Mouse (Mus musculus) kidney, embryonic 16.5 days (tissue): Measurements from ENCODE around the gene Cenpv. TPM values are rescaled to one million over a fixed set of nuclear protein-coding genes. Genes with fewer than 3 reads are reported as not detected.
A peak's percentile ranks its signal among the peaks of the same experiment; 100 is the strongest.

ENCODE experiments used
- ATAC-seq: fragments of 200-750 bp; cut with Nextera tagmentation; 2 replicates; pipeline ENCODE4 v1.8.0; 2017; ENCODE audit warnings: moderate TSS enrichment; ENCODE audit not compliant: low FRiP score, low TSS enrichment
- H3K27ac ChIP-seq: fragments of 300-500 bp; sonication (generic); 2 replicates; pipeline ENCODE4 v1.5.1; 2014; ENCODE audit warnings: low read length
- H3K27me3 ChIP-seq: fragments of 300-500 bp; sonication (generic); 2 replicates; pipeline ENCODE4 v1.6.1; 2014; ENCODE audit warnings: low read length, control low read depth, mixed read lengths; ENCODE audit not compliant: insufficient read depth
- H3K36me3 ChIP-seq: fragments of 300-500 bp; sonication (generic); 2 replicates; pipeline ENCODE4 v1.6.1; 2014; ENCODE audit warnings: low read length, control low read depth, mixed read lengths; ENCODE audit not compliant: insufficient read depth
- H3K4me1 ChIP-seq: fragments of 300-500 bp; sonication (generic); 2 replicates; pipeline ENCODE4 v1.6.1; 2014; ENCODE audit warnings: low read length, control low read depth, mixed read lengths; ENCODE audit not compliant: insufficient read depth
- H3K4me2 ChIP-seq: fragments of 300-500 bp; sonication (generic); replicated peaks from 2 replicates; pipeline ENCODE4 v1.6.1; 2014; ENCODE audit warnings: low read depth, low read length
- H3K4me3 ChIP-seq: fragments of 300-500 bp; sonication (generic); 2 replicates; pipeline ENCODE4 v1.5.1; 2014; ENCODE audit warnings: mild to moderate bottlenecking, low read length
- H3K9ac ChIP-seq: fragments of 300-500 bp; sonication (generic); replicated peaks from 2 replicates; pipeline ENCODE4 v1.6.1; 2014; ENCODE audit warnings: low read length
- H3K9me3 ChIP-seq: fragments of 300-500 bp; sonication (generic); 2 replicates; pipeline ENCODE4 v1.6.1; 2016; ENCODE audit warnings: low read length, control low read depth
- WGBS: fragments of 180-500 bp; shearing (Covaris S2); extraction: QIAGEN DNeasy Blood & Tissue Kit; methylation state at CpG from one replicate; pipeline ENCODE4 v1.1.7; 2014; 5-methylcytosine and 5-hydroxymethylcytosine counted together
- polyA plus RNA-seq: library from polyadenylated mRNA; unstranded; fragments of >200 nt; fragmentation: Nextera tagmentation; extraction: Ambion mirVana; gene quantifications from 2 replicates; pipeline ENCODE4 v1.2.1, GENCODE M21; 2015

Cenpv gene
- polyA plus RNA-seq, 1 experiment from 2014 or later, result 17.7 TPM

DNA sequence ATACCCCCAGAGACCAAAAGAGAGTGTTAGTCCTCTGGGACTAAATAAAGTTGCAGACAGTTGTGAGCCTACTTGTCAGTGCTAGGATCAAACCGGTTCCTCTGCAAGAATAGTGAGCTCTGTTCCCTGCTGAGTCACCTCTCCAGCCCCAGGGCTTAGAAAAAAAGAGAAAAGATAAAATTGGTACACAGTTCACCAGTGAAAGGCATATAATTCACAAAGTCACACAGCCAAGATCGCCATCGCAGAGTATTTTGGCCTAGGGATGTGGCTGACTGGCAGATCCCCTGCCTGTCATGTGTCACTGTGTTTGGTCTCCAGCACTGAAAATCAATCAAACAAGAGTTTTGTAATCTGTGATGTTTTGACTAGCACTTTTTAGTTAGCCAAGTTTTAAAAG, 29.2 kb upstream of the Cenpv start:
- H3K27me3 ChIP-seq, result no peaks in the 10 kb centered on the region
- no peaks in the 10 kb centered on the region for H3K4me1 ChIP-seq
- no peak overlapping the region for H3K4me2 ChIP-seq
- H3K36me3 ChIP-seq, result no peaks in the 10 kb centered on the region
- H3K4me3 ChIP-seq, result no peak overlapping the region
- ATAC-seq, result no peak
- no peak overlapping the region for H3K9ac ChIP-seq
- 73% methylated on average over 3 of the region's 3 CpGs for WGBS
- H3K27ac ChIP-seq, result no peak overlapping the region
- H3K9me3 ChIP-seq, result 0 out of 2 replicates have a peak, but pooled peaks cover 2% of the 10 kb centered on the region

DNA sequence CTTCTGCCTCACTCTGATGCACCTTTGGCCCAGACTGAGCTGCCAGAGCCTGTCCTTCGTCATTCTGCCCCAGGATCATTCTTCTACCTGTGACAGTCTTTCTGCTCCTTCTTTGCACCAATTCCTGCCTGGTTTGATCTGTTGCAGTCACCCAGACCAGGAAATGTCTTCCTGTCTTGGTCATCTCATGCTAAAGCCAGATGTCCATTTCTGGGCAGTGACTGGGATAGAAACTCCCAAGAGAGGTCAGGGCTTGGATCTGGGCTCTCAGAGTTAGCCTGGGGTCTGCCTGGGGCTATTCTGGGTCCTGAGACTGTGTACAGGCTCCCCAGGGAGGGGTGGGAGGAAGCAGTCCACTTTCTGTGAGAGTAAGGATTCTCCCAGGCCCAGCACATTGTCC, 27.1 kb upstream of the Cenpv start:
- H3K36me3 ChIP-seq, result no peaks in the 10 kb centered on the region
- no peaks in the 10 kb centered on the region for H3K27me3 ChIP-seq
- no peak overlapping the region for H3K9ac ChIP-seq
- no peaks in the 10 kb centered on the region for H3K9me3 ChIP-seq
- H3K4me3 ChIP-seq, result no peak overlapping the region
- ATAC-seq, result no peak
- H3K4me1 ChIP-seq, result no peaks in the 10 kb centered on the region
- no peak overlapping the region for H3K4me2 ChIP-seq
- H3K27ac ChIP-seq, result no peak overlapping the region
- WGBS, result 32% methylated on average over 1 of the region's 1 CpGs

DNA sequence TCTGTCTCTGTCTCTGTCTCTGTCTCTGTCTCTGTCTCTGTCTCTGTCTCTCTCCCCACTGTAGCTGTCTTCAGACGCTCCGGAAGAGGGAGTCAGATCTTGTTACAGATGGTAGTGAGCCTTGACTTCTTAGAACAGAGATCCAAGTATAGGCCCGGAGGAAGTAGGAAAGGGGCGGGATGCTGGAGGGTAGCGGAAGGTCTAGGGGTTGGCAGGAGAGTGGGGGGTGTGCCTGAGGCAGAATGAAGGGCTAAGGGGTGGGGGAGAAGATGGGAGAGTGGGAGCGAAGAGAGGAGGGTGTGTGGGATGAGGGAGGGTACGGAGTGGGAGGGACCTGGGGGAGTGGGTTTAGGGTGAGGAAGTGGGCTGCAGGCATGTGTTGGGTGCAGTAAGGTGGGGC, 26.7 kb upstream of the Cenpv start:
- H3K9me3 ChIP-seq, result no peaks in the 10 kb centered on the region

DNA sequence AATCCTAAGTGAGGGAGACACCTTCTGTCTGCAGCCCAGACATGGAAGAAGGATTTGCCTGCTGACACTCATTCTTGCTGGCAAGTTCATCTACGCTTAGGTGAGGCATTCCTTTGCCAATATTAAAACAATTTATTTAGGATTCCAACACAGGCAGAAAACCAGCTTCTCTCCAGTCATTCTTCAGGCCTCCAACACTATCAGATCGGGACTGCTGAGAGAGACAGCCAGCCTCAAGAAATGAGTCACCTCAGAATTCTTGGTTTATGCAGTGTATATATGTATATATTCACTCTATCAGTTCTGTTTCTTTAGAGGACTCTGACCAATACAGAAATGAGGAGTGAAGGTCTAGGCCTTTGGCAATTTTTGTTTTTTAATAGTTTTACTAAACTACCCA, 24.5 kb upstream of the Cenpv start:
- H3K36me3 ChIP-seq, result no peaks in the 10 kb centered on the region
- H3K9me3 ChIP-seq, result no peaks in the 10 kb centered on the region
- ATAC-seq, result no peak
- no peak overlapping the region for H3K9ac ChIP-seq
- no peak overlapping the region for H3K4me3 ChIP-seq
- 88% methylated on average over 2 of the region's 2 CpGs for WGBS
- H3K27me3 ChIP-seq, result no peaks in the 10 kb centered on the region
- no peak overlapping the region for H3K4me2 ChIP-seq
- H3K27ac ChIP-seq, result no peak overlapping the region
- H3K4me1 ChIP-seq, result peaks cover 10% of the 10 kb centered on the region; the same call in 1 of the 2 replicates

More for the DNA sequence above, 26.7 kb upstream of the Cenpv start:
- WGBS, result 25% methylated on average over 7 of the region's 7 CpGs
- peak; percentile 63 for ATAC-seq
- H3K4me3 ChIP-seq, result no peak overlapping the region
- no peak overlapping the region for H3K9ac ChIP-seq
- no peaks in the 10 kb centered on the region for H3K27me3 ChIP-seq
- H3K36me3 ChIP-seq, result no peaks in the 10 kb centered on the region
- no peak overlapping the region for H3K27ac ChIP-seq
- no peaks in the 10 kb centered on the region for H3K4me1 ChIP-seq
- no peak overlapping the region for H3K4me2 ChIP-seq

DNA sequence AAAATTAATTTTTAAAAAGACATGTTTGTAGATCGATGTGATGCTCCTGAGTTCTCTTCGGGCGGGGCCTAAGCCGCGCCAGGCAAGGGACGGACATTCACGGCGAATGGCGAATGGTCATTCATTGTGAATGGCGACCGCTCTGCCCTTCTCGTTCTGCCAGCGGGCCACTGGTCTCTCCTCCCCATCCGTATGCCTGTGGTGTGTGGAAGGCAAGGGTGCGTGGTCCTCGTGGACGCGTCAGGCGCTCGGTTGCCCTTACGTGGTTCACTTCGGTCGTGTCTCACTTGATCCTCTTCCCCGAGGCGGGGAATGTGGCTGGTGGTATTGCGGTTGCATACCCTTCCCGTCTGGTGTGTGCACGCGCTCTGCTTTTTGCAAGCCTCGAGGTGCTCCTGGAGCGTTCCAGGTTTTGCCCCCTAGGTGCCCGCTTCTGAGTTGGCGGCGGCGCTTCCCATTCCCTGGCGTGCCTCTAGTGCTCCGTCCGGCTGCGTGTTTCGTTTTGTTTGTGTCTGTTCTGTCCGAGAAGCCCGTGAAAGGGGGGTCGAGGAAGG, 21.5 kb upstream of the Cenpv start:
- H3K4me1 ChIP-seq, result peaks cover 10% of the 10 kb centered on the region; the same call in 1 of the 2 replicates
- 33% methylated on average over 43 of the region's 43 CpGs for WGBS
- peak overlapping the region; percentile 42 for H3K4me3 ChIP-seq
- no peaks in the 10 kb centered on the region for H3K36me3 ChIP-seq
- no peaks in the 10 kb centered on the region for H3K9me3 ChIP-seq
- peak overlapping the region; percentile 51 for H3K9ac ChIP-seq
- H3K27ac ChIP-seq, result no peak overlapping the region
- H3K27me3 ChIP-seq, result no peaks in the 10 kb centered on the region
- H3K4me2 ChIP-seq, result peak overlapping the region; percentile 64
- no peak for ATAC-seq

DNA sequence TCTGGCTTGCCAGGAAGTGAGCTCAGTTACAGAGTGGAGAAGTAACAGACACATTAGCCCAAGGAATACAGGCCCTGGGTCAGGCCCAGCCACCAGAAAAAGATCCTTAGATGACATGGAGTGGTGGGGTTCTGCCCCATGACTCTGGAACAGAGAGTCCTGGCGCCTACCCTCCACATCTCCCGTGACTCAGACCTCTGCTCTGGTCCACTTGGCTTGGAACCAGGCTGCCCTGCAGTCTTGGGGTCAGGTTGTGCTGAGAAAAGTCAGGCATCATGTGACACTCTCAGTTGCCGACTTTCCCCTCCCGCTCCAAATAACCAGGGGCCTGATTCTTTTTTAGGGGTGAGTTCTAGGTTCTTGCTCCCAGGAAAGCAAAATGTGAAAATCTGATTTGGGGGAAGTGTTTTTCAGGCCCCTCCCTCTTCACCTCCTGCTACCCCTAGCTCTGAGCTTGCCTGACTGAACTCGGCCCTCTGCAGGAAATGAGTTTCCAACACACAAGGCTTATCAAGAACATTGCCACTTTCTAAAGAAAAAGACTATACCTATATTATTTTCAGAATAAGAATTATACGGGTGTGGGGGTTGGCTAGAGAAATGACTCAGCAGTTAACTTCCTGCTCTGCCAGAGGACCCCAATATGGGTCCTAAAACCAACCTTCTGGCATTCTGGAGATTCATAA, 20.0 kb upstream of the Cenpv start:
- no peak for ATAC-seq
- Histone ChIP-seq H3K9ac (no peak overlapping the region), H3K4me3 (no peak overlapping the region), H3K27me3 (no peaks in the 10 kb centered on the region), H3K4me2 (no peak overlapping the region), H3K9me3 (no peaks in the 10 kb centered on the region), H3K4me1 (peaks cover 21% of the 10 kb centered on the region), H3K27ac (no peak overlapping the region), H3K36me3 (peaks cover 13% of the 10 kb centered on the region; the same call in 1 of the 2 replicates)
- WGBS, result 30% methylated on average over 6 of the region's 6 CpGs

DNA sequence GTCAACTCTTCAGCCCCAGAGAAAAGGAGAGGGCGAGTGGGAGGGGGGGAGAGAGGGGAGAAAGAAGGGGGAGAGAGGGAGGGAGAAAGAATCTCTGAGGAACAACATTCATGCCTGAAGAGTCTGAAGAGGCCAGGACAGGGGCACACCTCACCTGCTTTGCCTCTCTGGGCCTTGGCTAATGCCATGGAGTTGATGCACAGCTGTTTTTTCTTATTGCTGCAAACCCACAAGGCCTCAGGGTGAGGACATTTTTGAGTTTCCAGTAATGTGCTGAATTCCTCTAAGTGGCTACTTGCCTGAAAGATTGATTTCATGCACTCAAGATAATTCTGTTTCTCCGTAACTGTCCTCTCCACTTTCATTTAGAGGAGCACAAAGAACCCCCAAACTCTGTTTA, 19.1 kb upstream of the Cenpv start:
- no peak overlapping the region for H3K4me2 ChIP-seq
- peaks cover 31% of the 10 kb centered on the region for H3K4me1 ChIP-seq
- H3K9ac ChIP-seq, result no peak overlapping the region
- H3K9me3 ChIP-seq, result no peaks in the 10 kb centered on the region
- ATAC-seq, result no peak
- H3K36me3 ChIP-seq, result peaks cover 22% of the 10 kb centered on the region; the same call in 1 of the 2 replicates
- WGBS, result 60% methylated on average over 2 of the region's 2 CpGs
- no peaks in the 10 kb centered on the region for H3K27me3 ChIP-seq
- H3K4me3 ChIP-seq, result no peak overlapping the region
- H3K27ac ChIP-seq, result 0 out of 2 replicates have a peak overlapping the region, but pooled peaks have one; percentile 17

DNA sequence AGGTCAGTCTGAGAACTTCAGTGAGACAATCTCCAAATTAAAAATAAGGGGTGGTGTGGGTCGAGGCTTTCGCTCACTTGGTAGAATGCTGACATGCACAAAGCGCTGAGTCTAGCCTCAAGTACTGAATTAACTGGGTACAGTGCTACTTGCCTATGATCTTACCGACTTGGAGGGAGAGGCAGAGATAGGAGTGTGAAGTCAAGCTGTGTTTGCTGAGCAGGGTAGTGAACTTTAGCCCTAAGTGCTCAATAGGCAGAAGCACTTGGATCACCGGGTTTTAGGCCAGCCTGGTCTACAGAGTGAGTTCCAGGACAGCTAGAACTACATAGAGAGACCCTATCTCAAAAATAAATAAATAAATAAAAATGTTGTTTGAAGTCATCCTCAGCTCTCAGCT, 18.1 kb upstream of the Cenpv start:
- Histone ChIP-seq H3K4me1 (peaks cover 32% of the 10 kb centered on the region), H3K27me3 (no peaks in the 10 kb centered on the region), H3K36me3 (peaks cover 24% of the 10 kb centered on the region; the same call in 1 of the 2 replicates), H3K4me3 (no peak overlapping the region), H3K9ac (no peak overlapping the region), H3K27ac (no peak overlapping the region), H3K9me3 (no peaks in the 10 kb centered on the region), H3K4me2 (no peak overlapping the region)
- ATAC-seq, result no peak
- WGBS, result 64% methylated on average over 5 of the region's 5 CpGs

DNA sequence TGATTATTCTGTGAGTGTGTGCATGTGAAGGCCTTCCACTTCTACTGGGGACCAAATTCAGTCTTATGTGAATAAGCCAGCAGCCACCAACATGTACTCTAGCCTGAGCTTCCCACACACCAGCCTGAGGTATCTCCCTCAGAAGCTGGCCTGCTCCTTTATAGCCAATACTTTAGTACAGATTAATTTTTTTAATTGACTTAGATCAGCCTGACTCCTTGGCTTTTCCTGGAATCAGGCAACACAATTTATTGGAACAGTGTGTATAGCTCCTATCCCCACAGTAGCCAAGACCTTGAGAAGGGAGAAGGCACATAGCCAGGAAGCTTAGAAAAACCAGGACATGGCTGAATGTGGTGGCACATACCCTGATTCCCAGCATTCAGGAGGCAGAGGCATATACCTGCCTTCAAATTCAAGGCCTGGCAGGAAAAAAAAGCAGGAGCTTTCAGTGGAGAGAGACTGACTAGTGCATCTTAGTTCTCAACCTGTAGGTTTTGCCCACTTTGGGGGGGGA, 16.9 kb upstream of the Cenpv start:
- Histone ChIP-seq H3K4me2 (no peak overlapping the region), H3K27ac (no peak overlapping the region), H3K27me3 (no peaks in the 10 kb centered on the region), H3K9me3 (no peaks in the 10 kb centered on the region), H3K4me1 (peaks cover 32% of the 10 kb centered on the region), H3K4me3 (no peak overlapping the region), H3K36me3 (peaks cover 24% of the 10 kb centered on the region; the same call in 1 of the 2 replicates), H3K9ac (no peak overlapping the region)
- ATAC-seq, result no peak

DNA sequence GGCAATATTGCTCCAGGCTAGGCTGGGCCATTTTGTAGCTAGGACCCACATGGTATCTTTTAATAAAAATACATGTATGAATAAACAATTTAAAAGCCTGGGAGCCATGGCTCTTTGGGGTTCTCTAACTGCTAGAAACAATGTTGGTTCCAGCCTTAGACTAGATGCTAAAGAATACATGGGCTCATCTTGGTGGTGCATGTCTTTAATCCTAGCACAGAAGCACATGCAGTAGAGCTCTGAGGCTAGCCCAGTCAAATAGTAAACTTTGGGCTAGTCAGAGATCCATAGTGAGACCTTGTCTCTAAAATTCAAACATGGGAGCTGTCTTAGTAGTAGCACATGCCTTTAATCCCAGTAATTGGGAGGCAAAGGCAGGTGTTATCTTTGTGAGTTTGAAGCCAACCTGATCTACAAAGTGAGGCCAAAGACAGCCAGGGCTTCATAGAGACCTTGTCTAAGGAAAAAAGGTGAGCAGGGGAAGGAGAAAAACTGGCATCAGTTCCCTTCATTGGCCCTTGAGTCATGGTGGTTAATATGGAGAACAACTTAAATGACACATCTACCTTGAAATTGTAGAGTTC, 16.0 kb upstream of the Cenpv start:
- H3K27me3 ChIP-seq, result no peaks in the 10 kb centered on the region
- H3K36me3 ChIP-seq, result peaks cover 24% of the 10 kb centered on the region; the same call in 1 of the 2 replicates
- no peaks in the 10 kb centered on the region for H3K9me3 ChIP-seq
- H3K4me1 ChIP-seq, result peaks cover 31% of the 10 kb centered on the region
- 0 out of 2 replicates have a peak overlapping the region, but pooled peaks have one; percentile 42 for H3K9ac ChIP-seq
- H3K27ac ChIP-seq, result no peak overlapping the region
- H3K4me3 ChIP-seq, result peak overlapping the region; percentile 65
- H3K4me2 ChIP-seq, result peak overlapping the region; percentile 98
- ATAC-seq, result no peak
